Mouse (Mus musculus) ES-E14 (cell line): Measurements from ENCODE around the gene Aga. TPM values are rescaled to one million over a fixed set of nuclear protein-coding genes. Genes with fewer than 3 reads are reported as not detected.
A peak's percentile ranks its signal among the peaks of the same experiment; 100 is the strongest.
"Not testable (repeated sequence)": the region's sequence is repeated elsewhere in the genome, so short reads cannot be mapped to it uniquely, and the experiment has no call there.

ENCODE experiments used
- DNase-seq: peaks from one replicate; pipeline ENCODE4 v3.0.0-alpha.2; 2013; ENCODE audit warnings: low read depth, low spot score
- H3K27ac ChIP-seq: 2 replicates; pipeline ENCODE4 v1.5.1; 2012; ENCODE audit warnings: low read depth, mild to moderate bottlenecking, low read length, moderate library complexity, mixed read lengths; ENCODE audit not compliant: poor library complexity, insufficient read depth, severe bottlenecking
- H3K36me3 ChIP-seq: 2 replicates; pipeline ENCODE4 v1.6.1; 2012; ENCODE audit warnings: mild to moderate bottlenecking, low read length, moderate library complexity, mixed read lengths; ENCODE audit not compliant: control insufficient read depth, poor library complexity, insufficient read depth, severe bottlenecking
- H3K4me1 ChIP-seq, 2 experiments: fragments of 150-350 bp in 1 of 2; sonication (generic) in 1 of 2; 2 replicates each; pipeline ENCODE4 v1.6.1; 2012; ENCODE audit warnings: low read length in 2 of 2, mild to moderate bottlenecking in 1 of 2, mixed read lengths in 1 of 2; ENCODE audit not compliant: control insufficient read depth in 2 of 2, insufficient read depth in 2 of 2, poor library complexity in 1 of 2
- H3K4me3 ChIP-seq, 2 experiments: fragments of 150-350 bp in 1 of 2; sonication (generic) in 1 of 2; 2 replicates each; pipeline ENCODE4 v1.5.1; 2012; ENCODE audit warnings: low read length in 2 of 2, low read depth in 1 of 2, mild to moderate bottlenecking in 1 of 2, mixed read lengths in 1 of 2; ENCODE audit not compliant: insufficient read depth in 1 of 2, poor library complexity in 1 of 2, severe bottlenecking in 1 of 2
- H3K9ac ChIP-seq: 2 replicates; pipeline ENCODE4 v1.6.1; 2012; ENCODE audit warnings: low read depth, mild to moderate bottlenecking, low read length, mixed read lengths; ENCODE audit not compliant: poor library complexity, insufficient read depth, severe bottlenecking
- H3K9me3 ChIP-seq: fragments of 150-350 bp; sonication (generic); 2 replicates; pipeline ENCODE4 v1.6.1; 2012; ENCODE audit warnings: low read depth, mild to moderate bottlenecking, low read length; ENCODE audit not compliant: control insufficient read depth, insufficient read depth
- CHD2 ChIP-seq: IDR thresholded peaks from 2 replicates; pipeline ENCODE4 v1.6.1; 2014; ENCODE audit warnings: mild to moderate bottlenecking, low read depth, low read length, inconsistent platforms
- HCFC1 ChIP-seq: IDR thresholded peaks from 2 replicates; pipeline ENCODE4 v1.6.1; 2012; ENCODE audit warnings: low read length, inconsistent platforms, borderline replicate concordance; ENCODE audit not compliant: insufficient read depth
- MAFK ChIP-seq: IDR thresholded peaks from 2 replicates; pipeline ENCODE4 v1.6.1; 2014; ENCODE audit warnings: mild to moderate bottlenecking, low read depth, low read length, inconsistent platforms; ENCODE audit not compliant: insufficient read depth
- ZC3H11A ChIP-seq: IDR thresholded peaks from 2 replicates; pipeline ENCODE4 v1.6.1; 2012; ENCODE audit warnings: low read depth, mild to moderate bottlenecking, inconsistent platforms, low read length, borderline replicate concordance
- ZNF384 ChIP-seq: IDR thresholded peaks from 2 replicates; pipeline ENCODE4 v1.6.1; 2012; ENCODE audit warnings: low read depth, low read length, inconsistent platforms
- in situ Hi-C, 2 experiments: fragments of 600-800 bp; cut with MboI; formaldehyde crosslinking; loops; one replicate each; pipeline ENCODE4 v1.15.1; 2025; ENCODE audit warnings: low sequenced_read_pairs in 2 of 2, inconsistent platforms in 1 of 2; ENCODE audit not compliant: unreplicated experiment in 2 of 2
- total RNA-seq: library from RNA; depleted of rRNA; stranded (reverse); fragments of 300-350 nt; gene quantifications from 2 replicates; pipeline ENCODE4 v1.2.3, GENCODE M21; 2012; rRNA removed

Aga gene
- 26.5 and 28.9 TPM in 2 replicates for total RNA-seq

DNA sequence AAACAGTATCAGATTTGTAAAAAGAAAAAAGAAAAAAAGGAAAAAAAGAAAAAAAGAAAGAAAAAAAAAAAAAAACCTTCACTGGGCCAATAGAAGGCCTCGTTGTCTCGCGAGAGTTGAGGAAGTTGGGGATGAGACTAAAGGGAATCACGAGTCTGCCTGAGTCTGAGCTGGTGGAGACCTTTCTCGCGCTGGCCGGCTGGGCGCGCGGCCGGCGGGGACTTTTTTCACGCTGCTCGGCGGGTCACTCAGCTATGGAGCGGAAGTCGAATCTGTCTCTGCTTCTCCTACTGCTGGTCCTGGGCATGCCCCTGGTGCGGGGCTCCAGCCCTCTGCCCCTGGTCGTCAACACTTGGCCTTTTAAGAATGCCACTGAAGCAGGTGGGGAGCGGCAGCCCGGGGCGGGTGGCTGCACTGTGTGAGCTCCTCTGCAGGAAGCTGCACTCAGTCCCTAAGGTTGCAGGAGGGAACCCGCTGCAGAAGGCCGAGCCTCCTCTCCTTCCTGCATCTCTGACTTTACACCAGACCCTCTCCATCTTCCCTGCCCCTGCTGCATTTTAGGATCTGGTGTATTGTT, at the start of gene Aga:
Aga (plus strand) TSS at position 177 of the 577 bp plus-strand sequence.
- in situ Hi-C loops: no loop called here
- H3K27ac ChIP-seq: no peak within 1 kb of the TSS
- peak; percentile 73 for DNase-seq

GRCm38 (mm10) chr8:53489063-53489462, 22.5 kb upstream of the Aga start:
- no peak for TF ChIP-seq CHD2
- no peak for TF ChIP-seq ZNF384
- TF ChIP-seq MAFK: no peak
- no peak for TF ChIP-seq HCFC1
- no peak for TF ChIP-seq ZC3H11A
- in situ Hi-C loops: no loop called here
- DNase-seq: no peak

More for the DNA sequence above, at the start of gene Aga:
- Histone ChIP-seq H3K4me3 (peak within 1 kb of the TSS; percentile 72 to 79), H3K4me1 (no peaks in the 10 kb centered on the region), H3K36me3 (no peaks in the 10 kb centered on the region), H3K9me3 (no peaks in the 10 kb centered on the region), H3K9ac (peak within 1 kb of the TSS; percentile 73)
- TF ChIP-seq ZNF384: peak; percentile 94
- peak; percentile 94 for TF ChIP-seq CHD2
- TF ChIP-seq ZC3H11A: no peak

DNA sequence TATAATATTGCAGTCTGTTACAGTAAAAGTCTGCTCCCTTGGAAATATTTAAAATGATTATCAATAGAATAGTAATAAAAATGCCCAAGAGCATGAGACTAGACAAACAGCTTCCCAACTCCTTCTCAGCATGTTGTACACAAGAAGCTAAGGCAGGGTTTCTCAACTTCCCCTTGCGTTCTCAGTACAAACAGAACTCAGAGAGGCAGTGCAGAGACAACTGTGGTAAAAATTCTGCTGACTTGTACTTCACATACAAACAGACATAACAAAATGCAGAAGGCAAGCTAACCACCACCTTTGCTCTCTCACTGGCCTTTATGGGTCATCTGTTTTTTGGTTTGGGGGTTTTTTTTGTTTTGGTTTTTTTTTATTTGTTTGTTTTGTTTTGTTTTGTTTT, 15.3 kb upstream of the Aga start:
- Histone ChIP-seq H3K4me3 (no peak overlapping the region), H3K36me3 (no peaks in the 10 kb centered on the region), H3K9ac (no peak overlapping the region), H3K9me3 (no peaks in the 10 kb centered on the region), H3K27ac (no peak overlapping the region), H3K4me1 (no peaks in the 10 kb centered on the region)
- no peak for DNase-seq
- TF ChIP-seq ZC3H11A: no peak
- no peak for TF ChIP-seq ZNF384
- no peak for TF ChIP-seq MAFK
- no peak for TF ChIP-seq HCFC1
- no peak for TF ChIP-seq CHD2
- in situ Hi-C loops: no loop called here

More at GRCm38 (mm10) chr8:53489063-53489462, 22.5 kb upstream of the Aga start:
- Histone ChIP-seq H3K9me3 (no peaks in the 10 kb centered on the region), H3K4me3 (no peak overlapping the region), H3K36me3 (no peaks in the 10 kb centered on the region), H3K9ac (no peak overlapping the region), H3K27ac (no peak overlapping the region), H3K4me1 (no peaks in the 10 kb centered on the region)

- TF ChIP-seq CHD2: no peak
- Histone ChIP-seq H3K27ac (no peak overlapping the region), H3K4me3 (no peak overlapping the region), H3K9ac (no peak overlapping the region), H3K9me3 (no peaks in the 10 kb centered on the region), H3K36me3 (no peaks in the 10 kb centered on the region), H3K4me1 (no peaks in the 10 kb centered on the region)
- no peak for DNase-seq
- in situ Hi-C loops: no loop called here
These were observed 14.6 kb upstream of the Aga start for GRCm38 (mm10) chr8:53496885-53497326.

- DNase-seq, H3K4me3 ChIP-seq, H3K4me1 ChIP-seq, H3K9ac ChIP-seq, H3K36me3 ChIP-seq, in situ Hi-C loops, H3K9me3 ChIP-seq, H3K27ac ChIP-seq: not testable (repeated sequence)
These were observed 26.5 kb downstream of the Aga start for GRCm38 (mm10) chr8:53538049-53538448.
